Mouse (Mus musculus) CH12.LX (cell line): ENCODE measurements at regions not wholly inside any gene's neighbourhood (a gene's known extent, or its start where the extent isn't known, plus 50 kb on each side); places are given as distances from the start of the nearest gene placed in this dataset.

Experiments used
- DNase-seq: peaks from one replicate; pipeline ENCODE4 v3.0.0-alpha.2; 2013; ENCODE audit errors: extremely low read depth
- H3K27ac ChIP-seq: 2 replicates; pipeline ENCODE4 v1.5.1; 2012; ENCODE audit warnings: low read depth, mild to moderate bottlenecking, control low read depth, moderate library complexity; ENCODE audit not compliant: insufficient read depth
- H3K27me3 ChIP-seq: replicated peaks from 2 replicates; pipeline ENCODE3; 2012; ENCODE audit warnings: inconsistent platforms
- H3K36me3 ChIP-seq, 2 experiments: replicated peaks in 1 of 2; 2 replicates each; pipeline versions ENCODE3 to v1.6.1; 2012; ENCODE audit warnings: inconsistent platforms in 1 of 2, low read length in 1 of 2, mild to moderate bottlenecking in 1 of 2, mixed read lengths in 1 of 2, moderate library complexity in 1 of 2; ENCODE audit not compliant: control insufficient read depth in 1 of 2, insufficient read depth in 1 of 2
- H3K4me1 ChIP-seq, 2 experiments: 2 replicates each; pipeline ENCODE4 v1.6.1; 2012; ENCODE audit warnings: inconsistent platforms in 1 of 2, moderate library complexity in 1 of 2; ENCODE audit not compliant: insufficient read depth in 2 of 2, control insufficient read depth in 1 of 2
- H3K4me2 ChIP-seq: 2 replicates; pipeline ENCODE4 v1.6.1; 2012; ENCODE audit warnings: low read depth, mild to moderate bottlenecking, control low read depth; ENCODE audit not compliant: poor library complexity, insufficient read depth, severe bottlenecking
- H3K4me3 ChIP-seq, 3 experiments: fragments of 150-350 bp in 1 of 3; sonication (generic) in 1 of 3; replicated peaks in 1 of 3; 2 replicates each; pipeline versions ENCODE3 to v1.5.1; 2011 to 2012; ENCODE audit warnings: low read depth in 2 of 3, low read length in 2 of 3, mild to moderate bottlenecking in 2 of 3, moderate library complexity in 2 of 3, control low read depth in 1 of 3, improper control_type of control experiment in 1 of 3, inconsistent platforms in 1 of 3, mixed read lengths in 1 of 3; ENCODE audit not compliant: poor library complexity in 1 of 3
- H3K79me2 ChIP-seq: replicated peaks from 2 replicates; pipeline ENCODE4 v1.6.1; 2012; ENCODE audit warnings: mild to moderate bottlenecking, moderate library complexity; ENCODE audit not compliant: control insufficient read depth, poor library complexity, insufficient read depth, severe bottlenecking; ENCODE audit errors: extremely low read depth
- H3K9ac ChIP-seq: 2 replicates; pipeline ENCODE4 v1.6.1; 2012; ENCODE audit warnings: low read depth, mild to moderate bottlenecking, control low read depth, moderate library complexity; ENCODE audit not compliant: insufficient read depth
- H3K9me3 ChIP-seq: replicated peaks from 2 replicates; pipeline ENCODE3; 2012; ENCODE audit warnings: low read length, inconsistent platforms, mixed read lengths
- BHLHE40 ChIP-seq: IDR thresholded peaks from 2 replicates; pipeline ENCODE4 v1.6.1; 2011; ENCODE audit warnings: mild to moderate bottlenecking, low read depth, low read length, improper control_type of control experiment
- CHD1 ChIP-seq: IDR thresholded peaks from 2 replicates; pipeline ENCODE4 v1.6.1; 2012; ENCODE audit warnings: low read depth, low read length, improper control_type of control experiment, inconsistent platforms
- CHD2 ChIP-seq: IDR thresholded peaks from 2 replicates; pipeline ENCODE4 v1.6.1; 2011; ENCODE audit warnings: low read length, improper control_type of control experiment
- CTCF ChIP-seq, 2 experiments: IDR thresholded peaks in 1 of 2; conservative IDR thresholded peaks in 1 of 2; 2 replicates each; pipeline ENCODE4 v1.5.1; 2011 to 2012; ENCODE audit warnings: low read depth in 2 of 2, low read length in 2 of 2, improper control_type of control experiment in 1 of 2, inconsistent platforms in 1 of 2, mild to moderate bottlenecking in 1 of 2, moderate library complexity in 1 of 2
- ELF1 ChIP-seq: IDR thresholded peaks from 2 replicates; pipeline ENCODE4 v1.6.1; 2014; ENCODE audit warnings: low read depth, mild to moderate bottlenecking, inconsistent platforms, low read length, improper control_type of control experiment
- EP300 ChIP-seq: IDR thresholded peaks from 2 replicates; pipeline ENCODE4 v1.6.1; 2011; ENCODE audit warnings: low read length, improper control_type of control experiment
- ETS1 ChIP-seq: conservative IDR thresholded peaks from 2 replicates; pipeline ENCODE4 v1.6.1; 2012; ENCODE audit warnings: low read depth, mild to moderate bottlenecking, inconsistent platforms, low read length, improper control_type of control experiment, moderate library complexity
- GABPA ChIP-seq: IDR thresholded peaks from 2 replicates; pipeline ENCODE4 v1.6.1; 2012; ENCODE audit warnings: low read depth, low read length, improper control_type of control experiment, inconsistent platforms; ENCODE audit not compliant: insufficient replicate concordance
- HCFC1 ChIP-seq: IDR thresholded peaks from 2 replicates; pipeline ENCODE4 v1.6.1; 2012; ENCODE audit warnings: low read depth, mild to moderate bottlenecking, inconsistent platforms, low read length, improper control_type of control experiment
- IRF4 ChIP-seq: IDR thresholded peaks from 2 replicates; pipeline ENCODE4 v1.6.1; 2014; ENCODE audit warnings: low read depth, mild to moderate bottlenecking, inconsistent platforms, low read length, improper control_type of control experiment
- JUND ChIP-seq: conservative IDR thresholded peaks from 2 replicates; pipeline ENCODE4 v1.6.1; 2011; ENCODE audit warnings: low read depth, low read length, improper control_type of control experiment
- KAT2A ChIP-seq: IDR thresholded peaks from 2 replicates; pipeline ENCODE4 v1.6.1; 2012; ENCODE audit warnings: low read length, improper control_type of control experiment, inconsistent platforms; ENCODE audit not compliant: insufficient replicate concordance
- MAFK ChIP-seq: IDR thresholded peaks from 2 replicates; pipeline ENCODE4 v1.6.1; 2011; ENCODE audit warnings: low read length, improper control_type of control experiment; ENCODE audit not compliant: insufficient replicate concordance
- MAX ChIP-seq: IDR thresholded peaks from 2 replicates; pipeline ENCODE4 v1.6.1; 2011; ENCODE audit warnings: low read length, improper control_type of control experiment
- MEF2A ChIP-seq: IDR thresholded peaks from 2 replicates; pipeline ENCODE4 v1.6.1; 2014; ENCODE audit warnings: low read depth, mild to moderate bottlenecking, inconsistent platforms, low read length, improper control_type of control experiment, borderline replicate concordance
- MXI1 ChIP-seq: IDR thresholded peaks from 2 replicates; pipeline ENCODE4 v1.6.1; 2011; ENCODE audit warnings: mild to moderate bottlenecking, low read depth, low read length, improper control_type of control experiment
- MYC ChIP-seq: IDR thresholded peaks from 2 replicates; pipeline ENCODE4 v1.6.1; 2011; ENCODE audit warnings: low read depth, mild to moderate bottlenecking, improper control_type of control experiment, low read length
- NELFE ChIP-seq: IDR thresholded peaks from 2 replicates; pipeline ENCODE4 v1.6.1; 2011; ENCODE audit warnings: low read depth, low read length, improper control_type of control experiment
- NRF1 ChIP-seq: IDR thresholded peaks from 2 replicates; pipeline ENCODE4 v1.6.1; 2014; ENCODE audit warnings: low read depth, mild to moderate bottlenecking, inconsistent platforms, low read length, improper control_type of control experiment, moderate library complexity
- PAX5 ChIP-seq: IDR thresholded peaks from 2 replicates; pipeline ENCODE4 v1.6.1; 2012; ENCODE audit warnings: low read length, inconsistent platforms, mixed read lengths
- POLR2A ChIP-seq: IDR thresholded peaks from 2 replicates; pipeline ENCODE4 v1.6.1; 2011; ENCODE audit warnings: low read depth, mild to moderate bottlenecking, improper control_type of control experiment, low read length
- RAD21 ChIP-seq: IDR thresholded peaks from 2 replicates; pipeline ENCODE4 v1.6.1; 2011; ENCODE audit warnings: low read depth, mild to moderate bottlenecking, low read length, improper control_type of control experiment, moderate library complexity
- RCOR1 ChIP-seq: conservative IDR thresholded peaks from 2 replicates; pipeline ENCODE4 v1.6.1; 2012; ENCODE audit warnings: low read depth, mild to moderate bottlenecking, inconsistent platforms, low read length, improper control_type of control experiment
- SIN3A ChIP-seq: IDR thresholded peaks from 2 replicates; pipeline ENCODE4 v1.6.1; 2012; ENCODE audit warnings: low read length, improper control_type of control experiment, inconsistent platforms
- SMC3 ChIP-seq: IDR thresholded peaks from 2 replicates; pipeline ENCODE4 v1.6.1; 2011; ENCODE audit warnings: low read depth, low read length, improper control_type of control experiment
- TBP ChIP-seq: conservative IDR thresholded peaks from 2 replicates; pipeline ENCODE4 v1.6.1; 2011; ENCODE audit warnings: low read depth, low read length, improper control_type of control experiment
- UBTF ChIP-seq: IDR thresholded peaks from 2 replicates; pipeline ENCODE4 v1.6.1; 2012; ENCODE audit warnings: low read depth, mild to moderate bottlenecking, inconsistent platforms, low read length, improper control_type of control experiment, moderate library complexity
- USF1 ChIP-seq: IDR thresholded peaks from 2 replicates; pipeline ENCODE4 v1.6.1; 2014; ENCODE audit warnings: low read depth, mild to moderate bottlenecking, inconsistent platforms, low read length, improper control_type of control experiment
- USF2 ChIP-seq: conservative IDR thresholded peaks from 2 replicates; pipeline ENCODE4 v1.6.1; 2011; ENCODE audit warnings: low read depth, low read length, improper control_type of control experiment
- ZC3H11A ChIP-seq: IDR thresholded peaks from 2 replicates; pipeline ENCODE4 v1.6.1; 2012; ENCODE audit warnings: low read depth, mild to moderate bottlenecking, inconsistent platforms, low read length, improper control_type of control experiment
- ZKSCAN1 ChIP-seq: IDR thresholded peaks from 2 replicates; pipeline ENCODE4 v1.6.1; 2012; ENCODE audit warnings: low read depth, inconsistent platforms, low read length, improper control_type of control experiment, borderline replicate concordance
- ZMIZ1 ChIP-seq: IDR thresholded peaks from 2 replicates; pipeline ENCODE4 v1.6.1; 2012; ENCODE audit warnings: low read depth, mild to moderate bottlenecking, inconsistent platforms, low read length, improper control_type of control experiment
- dilution Hi-C: fragments of 300-500 bp; cut with MboI; formaldehyde crosslinking; loops from 2 replicates; pipeline ENCODE4 v1.14.3; 2020; ENCODE audit warnings: low sequenced_read_pairs; ENCODE audit not compliant: extremely low pct_unique_long_range_greater_than_20kb, extremely low pct_ligation_motif_present
- in situ Hi-C: fragments of 300-500 bp; cut with MboI; formaldehyde crosslinking; loops from 3 replicates; pipeline ENCODE4 v1.14.3; 2019; ENCODE audit warnings: low sequenced_read_pairs, low pct_ligation_motif_present, low pct_unique_long_range_greater_than_20kb, mixed read lengths

- in situ Hi-C loops: no loop called here
- H3K4me2 ChIP-seq: no peak overlapping the region
- H3K4me3 ChIP-seq: no peak overlapping the region
- H3K79me2 ChIP-seq: no peaks in the 10 kb centered on the region
- no peaks in the 10 kb centered on the region for H3K36me3 ChIP-seq
- DNase-seq: no peak
- no peak overlapping the region for H3K27ac ChIP-seq
- H3K9me3 ChIP-seq: no peaks in the 10 kb centered on the region
- dilution Hi-C loops: no loop called here
- no peak for TF ChIP-seq MEF2A
- H3K27me3 ChIP-seq: peaks cover under 1% of the 10 kb centered on the region
- H3K9ac ChIP-seq: no peak overlapping the region
- H3K4me1 ChIP-seq: peaks cover 0 to 33% of the 10 kb centered on the region in 2 experiments; a peak in 2 of 4 replicates
These were observed 185.6 kb downstream of the 4933412E24Rik start for GRCm38 (mm10) chr15:59830553-59831462.

GRCm38 (mm10) chr15:59828421-59828820 is 188.0 kb downstream of the 4933412E24Rik start:
- in situ Hi-C loops: loop anchor here (5.0 kb wide), 2 partner anchors 306 to 441 kb away; no protein-coding TSS in a partner anchor
- dilution Hi-C loops: no loop called here
- Histone ChIP-seq H3K4me2 (no peak overlapping the region), H3K36me3 (no peaks in the 10 kb centered on the region), H3K27me3 (peaks cover 1% of the 10 kb centered on the region), H3K9ac (no peak overlapping the region), H3K79me2 (no peaks in the 10 kb centered on the region), H3K4me3 (no peak overlapping the region), H3K9me3 (no peaks in the 10 kb centered on the region), H3K4me1 (peaks cover 0 to 34% of the 10 kb centered on the region in 2 experiments; a peak in 3 of 4 replicates), H3K27ac (no peak overlapping the region)
- peak; percentile 80 for DNase-seq
- TF ChIP-seq BHLHE40 (no peak), MAFK (peak; percentile 69; the same call in 1 of the 2 replicates), TBP (no peak), HCFC1 (no peak), SIN3A (no peak), USF2 (no peak), IRF4 (no peak), MXI1 (no peak), JUND (no peak), MYC (no peak), GABPA (no peak), ZC3H11A (peak; percentile 79), MEF2A (no peak), MAX (no peak), ZMIZ1 (no peak), USF1 (no peak), ETS1 (no peak), NELFE (no peak), CTCF (conservative IDR thresholded peaks at IDR 0.05 in 1 of 2, IDR thresholded peaks at IDR 0.05 in 1 of 2; ENCODE audit: low read depth in 2 of 2, low read length in 2 of 2) (peak; percentile 80 to 89; a peak in 3 of 4 replicates), SMC3 (peak; percentile 95), POLR2A (no peak), RAD21 (peak; percentile 94), UBTF (no peak), PAX5 (no peak), RCOR1 (no peak), ZKSCAN1 (no peak), ELF1 (peak; percentile 67), CHD1 (no peak), NRF1 (no peak), KAT2A (no peak), EP300 (no peak), CHD2 (no peak)
